Mouse (Mus musculus): ENCODE measurements around the gene Cdh7. TPM values are rescaled to one million over a fixed set of nuclear protein-coding genes. Genes with fewer than 3 reads are reported as not detected.

Gene Cdh7
- total RNA-seq (2014; fragmentation: Nextera tagmentation) (not detected in 2 replicates), total RNA-seq (2017) (0.06 and 0.49 TPM in 2 replicates), polyA plus RNA-seq (2012) (not detected in 2 replicates)

GRCm38 (mm10) chr1:109982064-109982808, at the start of gene Cdh7:
TSS of gene Cdh7 (plus strand) at chr1:109982431.
- no peaks in the 10 kb centered on the region for H3K36me3 ChIP-seq (replicated peaks)
- no peak for TF ChIP-seq GATA1 (IDR thresholded peaks at IDR 0.05; ENCODE audit: borderline replicate concordance, low read length)
- TF ChIP-seq POLR2AphosphoS5 (IDR thresholded peaks at IDR 0.05; ENCODE audit: insufficient replicate concordance, low read depth, low read length) = no peak
- no peak for TF ChIP-seq TAL1 (conservative IDR thresholded peaks at IDR 0.05; ENCODE audit: low read depth, low read length)
- TF ChIP-seq GATA2 (IDR thresholded peaks at IDR 0.05; ENCODE audit: borderline replicate concordance, low read depth, low read length) = no peak
- TF ChIP-seq CTCF (IDR thresholded peaks at IDR 0.05; ENCODE audit: low read depth, low read length) = no peak
- DNase-seq (ENCODE audit: low spot score) (no peak), ATAC-seq (ENCODE audit: extremely low read depth, insufficient number of reproducible peaks, low FRiP score, poor library complexity, severe bottlenecking) (no peak)
- H3K9me3 ChIP-seq (replicated peaks) = peaks cover 19% of the 10 kb centered on the region
- no peak within 1 kb of the TSS; the same call in 1 of the 2 replicates for H3K4me3 ChIP-seq (ENCODE audit: low read depth, low read length)
- no peaks in the 10 kb centered on the region for H3K4me1 ChIP-seq (ENCODE audit: insufficient read depth, low read depth, low read length)
- no peaks in the 10 kb centered on the region; the same call in 1 of the 2 replicates for H3K27me3 ChIP-seq (ENCODE audit: insufficient read depth, low read length)

GRCm38 (mm10) chr1:109932674-109933073, 49.6 kb upstream of the Cdh7 start:
- ATAC-seq (ENCODE audit: extremely low read depth, insufficient number of reproducible peaks, low FRiP score, poor library complexity, severe bottlenecking) = no peak
- TF ChIP-seq GATA1 (IDR thresholded peaks at IDR 0.05; ENCODE audit: borderline replicate concordance, low read length) (no peak), POLR2AphosphoS5 (IDR thresholded peaks at IDR 0.05; ENCODE audit: insufficient replicate concordance, low read depth, low read length) (no peak), CTCF (IDR thresholded peaks at IDR 0.05; ENCODE audit: low read depth, low read length) (no peak), TAL1 (conservative IDR thresholded peaks at IDR 0.05; ENCODE audit: low read depth, low read length) (no peak), GATA2 (IDR thresholded peaks at IDR 0.05; ENCODE audit: borderline replicate concordance, low read depth, low read length) (no peak)
- no peak for DNase-seq (ENCODE audit: low spot score)

GRCm38 (mm10) chr1:109948571-109948970, 33.7 kb upstream of the Cdh7 start:
- TF ChIP-seq POLR2AphosphoS5 (IDR thresholded peaks at IDR 0.05; ENCODE audit: insufficient replicate concordance, low read depth, low read length) = no peak
- no peak for TF ChIP-seq GATA2 (IDR thresholded peaks at IDR 0.05; ENCODE audit: borderline replicate concordance, low read depth, low read length)
- no peak for TF ChIP-seq CTCF (IDR thresholded peaks at IDR 0.05; ENCODE audit: low read depth, low read length)
- no peak for TF ChIP-seq TAL1 (conservative IDR thresholded peaks at IDR 0.05; ENCODE audit: low read depth, low read length)
- no peak for TF ChIP-seq GATA1 (IDR thresholded peaks at IDR 0.05; ENCODE audit: borderline replicate concordance, low read length)
- DNase-seq (ENCODE audit: low spot score) = no peak
- H3K9me3 ChIP-seq (replicated peaks) = peaks cover 5% of the 10 kb centered on the region; the same call in 1 of the 2 replicates
- no peak overlapping the region for H3K4me3 ChIP-seq (ENCODE audit: low read depth, low read length)
- ATAC-seq (ENCODE audit: extremely low read depth, insufficient number of reproducible peaks, low FRiP score, poor library complexity, severe bottlenecking) = no peak
- H3K4me1 ChIP-seq (ENCODE audit: insufficient read depth, low read depth, low read length) = no peaks in the 10 kb centered on the region
- no peaks in the 10 kb centered on the region for H3K36me3 ChIP-seq (replicated peaks)
- no peaks in the 10 kb centered on the region for H3K27me3 ChIP-seq (ENCODE audit: insufficient read depth, low read length)

More at GRCm38 (mm10) chr1:109932674-109933073, 49.6 kb upstream of the Cdh7 start:
- no peak overlapping the region for H3K4me3 ChIP-seq (ENCODE audit: low read depth, low read length)
- H3K9me3 ChIP-seq (replicated peaks) = peaks cover 7% of the 10 kb centered on the region; the same call in 1 of the 2 replicates
- H3K4me1 ChIP-seq (ENCODE audit: insufficient read depth, low read depth, low read length) = no peaks in the 10 kb centered on the region
- no peaks in the 10 kb centered on the region for H3K27me3 ChIP-seq (ENCODE audit: insufficient read depth, low read length)
- H3K36me3 ChIP-seq (replicated peaks) = no peaks in the 10 kb centered on the region

- Histone ChIP-seq H3K4me1 (ENCODE audit: insufficient read depth, low read depth, low read length) (no peaks in the 10 kb centered on the region), H3K27me3 (ENCODE audit: insufficient read depth, low read length) (no peaks in the 10 kb centered on the region), H3K36me3 (replicated peaks) (no peaks in the 10 kb centered on the region), H3K4me3 (ENCODE audit: low read depth, low read length) (no peak overlapping the region), H3K9me3 (replicated peaks) (no peaks in the 10 kb centered on the region)
- TF ChIP-seq POLR2AphosphoS5 (IDR thresholded peaks at IDR 0.05; ENCODE audit: insufficient replicate concordance, low read depth, low read length) = no peak
- TF ChIP-seq TAL1 (conservative IDR thresholded peaks at IDR 0.05; ENCODE audit: low read depth, low read length) = no peak
- no peak for TF ChIP-seq CTCF (IDR thresholded peaks at IDR 0.05; ENCODE audit: low read depth, low read length)
- no peak for TF ChIP-seq GATA2 (IDR thresholded peaks at IDR 0.05; ENCODE audit: borderline replicate concordance, low read depth, low read length)
- no peak for TF ChIP-seq GATA1 (IDR thresholded peaks at IDR 0.05; ENCODE audit: borderline replicate concordance, low read length)
- DNase-seq (ENCODE audit: low spot score) = no peak
- ATAC-seq (ENCODE audit: extremely low read depth, insufficient number of reproducible peaks, low FRiP score, poor library complexity, severe bottlenecking) = no peak
Observed at GRCm38 (mm10) chr1:109971721-109972425, 10.4 kb upstream of the Cdh7 start.

GRCm38 (mm10) chr1:109972426-109973015, 9.7 kb upstream of the Cdh7 start:
- H3K36me3 ChIP-seq (replicated peaks) = no peaks in the 10 kb centered on the region
- no peaks in the 10 kb centered on the region for H3K9me3 ChIP-seq (replicated peaks)
- ATAC-seq (ENCODE audit: extremely low read depth, insufficient number of reproducible peaks, low FRiP score, poor library complexity, severe bottlenecking) (no peak), DNase-seq (ENCODE audit: low spot score) (no peak)
- no peaks in the 10 kb centered on the region for H3K4me1 ChIP-seq (ENCODE audit: insufficient read depth, low read depth, low read length)
- TF ChIP-seq POLR2AphosphoS5 (IDR thresholded peaks at IDR 0.05; ENCODE audit: insufficient replicate concordance, low read depth, low read length) (no peak), GATA1 (IDR thresholded peaks at IDR 0.05; ENCODE audit: borderline replicate concordance, low read length) (no peak), TAL1 (conservative IDR thresholded peaks at IDR 0.05; ENCODE audit: low read depth, low read length) (no peak), GATA2 (IDR thresholded peaks at IDR 0.05; ENCODE audit: borderline replicate concordance, low read depth, low read length) (no peak), CTCF (IDR thresholded peaks at IDR 0.05; ENCODE audit: low read depth, low read length) (no peak)
- no peak overlapping the region for H3K4me3 ChIP-seq (ENCODE audit: low read depth, low read length)
- no peaks in the 10 kb centered on the region for H3K27me3 ChIP-seq (ENCODE audit: insufficient read depth, low read length)
